Mouse (Mus musculus) bone marrow, adult 2 months (tissue): Measurements from ENCODE around the gene 2210011C24Rik. TPM values are rescaled to one million over a fixed set of nuclear protein-coding genes. Genes with fewer than 3 reads are reported as not detected.

Experiments
- H3K27ac ChIP-seq: fragments of 200-500 bp; 2 replicates; pipeline ENCODE4 v1.5.1; 2012; ENCODE audit warnings: low read depth, mild to moderate bottlenecking, control low read depth, inconsistent platforms, low read length; ENCODE audit not compliant: control insufficient read depth, poor library complexity, insufficient read depth
- H3K4me1 ChIP-seq: fragments of 200-500 bp; 2 replicates; pipeline ENCODE4 v1.6.1; 2011; ENCODE audit warnings: low read length; ENCODE audit not compliant: control insufficient read depth, insufficient read depth
- H3K4me3 ChIP-seq: fragments of 200-500 bp; replicated peaks from 2 replicates; pipeline ENCODE3; 2011; ENCODE audit warnings: mild to moderate bottlenecking, low read depth, low read length, control low read depth; ENCODE audit not compliant: control insufficient read depth
- CTCF ChIP-seq: fragments of 200-500 bp; IDR thresholded peaks from 2 replicates; pipeline ENCODE4 v1.5.1; 2011; ENCODE audit warnings: low read length, control low read depth; ENCODE audit not compliant: control insufficient read depth, insufficient read depth
- POLR2A ChIP-seq: fragments of 200-500 bp; IDR thresholded peaks from 2 replicates; pipeline ENCODE4 v1.6.1; 2011; ENCODE audit warnings: low read depth, mild to moderate bottlenecking, control low read depth, low read length, borderline replicate concordance; ENCODE audit not compliant: control insufficient read depth
- WGBS: fragments of 180-500 bp; shearing (Covaris S2); methylation state at CpG from one replicate; pipeline ENCODE4 v1.1.7; 2018; 5-methylcytosine and 5-hydroxymethylcytosine counted together
- polyA plus RNA-seq: library from polyadenylated mRNA; stranded (reverse); fragments of >200 nt; gene quantifications from 2 replicates; pipeline ENCODE4 v1.2.4, GENCODE M21; 2011; ENCODE audit warnings: low replicate concordance; ENCODE audit not compliant: missing spikeins, insufficient read depth, insufficient read length

Gene 2210011C24Rik
- polyA plus RNA-seq, 1 experiment = not detected

DNA sequence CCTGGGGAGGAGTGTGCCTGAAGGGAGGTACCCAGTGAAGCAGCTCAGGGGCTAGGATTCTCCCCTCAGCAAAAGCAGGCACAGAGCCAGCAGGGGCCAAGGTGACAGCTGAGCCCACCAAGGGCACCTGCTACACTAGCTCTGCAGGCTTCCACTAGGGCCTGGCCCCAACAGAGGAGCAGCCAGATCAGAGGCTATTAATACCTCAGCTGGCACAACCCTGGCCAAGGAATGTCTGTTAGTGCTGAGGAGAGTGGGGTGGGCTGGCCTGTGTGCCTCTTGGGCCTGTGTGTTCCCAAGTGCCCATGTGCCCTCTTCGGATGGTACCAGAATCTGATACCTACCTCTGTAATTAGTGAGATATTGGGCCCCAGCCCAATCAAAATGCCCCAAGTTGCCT lies 31.7 kb downstream of the 2210011C24Rik start:
- Histone ChIP-seq H3K4me3 (no peak overlapping the region), H3K4me1 (no peaks in the 10 kb centered on the region; the same call in none of the 2 replicates), H3K27ac (no peak overlapping the region)
- 95% methylated on average over 1 of the region's 1 CpGs for WGBS
- no peak for TF ChIP-seq POLR2A
- no peak for TF ChIP-seq CTCF

DNA sequence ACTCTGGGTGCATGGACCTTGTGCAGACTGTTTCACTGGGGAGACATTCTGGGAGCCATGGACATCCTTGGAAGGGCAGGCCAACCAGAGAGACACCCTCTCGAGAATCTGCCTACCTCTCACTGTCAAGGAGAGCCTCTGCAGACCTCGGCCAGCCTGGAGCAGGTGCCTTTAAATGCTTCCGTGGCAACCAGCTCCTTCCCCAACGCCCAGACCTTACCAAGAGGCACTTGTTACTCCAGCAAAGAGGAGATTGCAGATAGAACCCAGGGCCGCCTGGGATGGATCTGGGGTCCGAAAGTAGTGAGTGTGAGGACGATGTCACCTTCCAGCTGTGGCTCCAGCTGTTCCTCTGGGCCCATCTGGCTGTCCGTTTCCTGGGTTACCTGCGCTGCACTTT lies 33.8 kb downstream of the 2210011C24Rik start:
- WGBS = 84% methylated on average over 9 of the region's 9 CpGs
- H3K27ac ChIP-seq = no peak overlapping the region

DNA sequence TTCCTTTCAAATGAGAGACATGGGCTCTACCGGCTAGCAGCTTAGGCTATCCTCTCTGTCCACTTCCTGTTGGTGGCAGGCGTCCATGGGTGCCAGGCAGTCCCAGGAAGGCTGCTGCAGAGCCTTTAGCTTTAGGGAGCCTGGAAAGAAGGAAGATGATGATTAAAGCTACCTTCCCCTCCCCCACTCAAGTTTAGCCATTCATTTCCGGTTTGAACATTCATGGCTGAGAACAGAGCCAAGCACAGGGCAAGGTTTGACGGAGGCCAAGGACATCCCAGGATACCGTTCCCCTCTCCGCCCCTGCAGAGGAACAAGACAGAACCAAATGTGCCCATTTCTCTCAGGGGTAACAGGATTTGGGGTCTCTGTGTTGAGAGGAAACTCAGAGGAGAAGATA lies 34.3 kb downstream of the 2210011C24Rik start:
- Histone ChIP-seq H3K4me1 (no peaks in the 10 kb centered on the region; the same call in none of the 2 replicates), H3K4me3 (no peak overlapping the region), H3K27ac (no peak overlapping the region; the same call in 1 of the 2 replicates)
- TF ChIP-seq POLR2A = no peak
- TF ChIP-seq CTCF = no peak
- 38% methylated on average over 6 of the region's 6 CpGs for WGBS

More for the DNA sequence above, 33.8 kb downstream of the 2210011C24Rik start:
- H3K4me3 ChIP-seq = no peak overlapping the region
- H3K4me1 ChIP-seq = no peaks in the 10 kb centered on the region; the same call in none of the 2 replicates
- TF ChIP-seq CTCF = no peak
- TF ChIP-seq POLR2A = no peak

DNA sequence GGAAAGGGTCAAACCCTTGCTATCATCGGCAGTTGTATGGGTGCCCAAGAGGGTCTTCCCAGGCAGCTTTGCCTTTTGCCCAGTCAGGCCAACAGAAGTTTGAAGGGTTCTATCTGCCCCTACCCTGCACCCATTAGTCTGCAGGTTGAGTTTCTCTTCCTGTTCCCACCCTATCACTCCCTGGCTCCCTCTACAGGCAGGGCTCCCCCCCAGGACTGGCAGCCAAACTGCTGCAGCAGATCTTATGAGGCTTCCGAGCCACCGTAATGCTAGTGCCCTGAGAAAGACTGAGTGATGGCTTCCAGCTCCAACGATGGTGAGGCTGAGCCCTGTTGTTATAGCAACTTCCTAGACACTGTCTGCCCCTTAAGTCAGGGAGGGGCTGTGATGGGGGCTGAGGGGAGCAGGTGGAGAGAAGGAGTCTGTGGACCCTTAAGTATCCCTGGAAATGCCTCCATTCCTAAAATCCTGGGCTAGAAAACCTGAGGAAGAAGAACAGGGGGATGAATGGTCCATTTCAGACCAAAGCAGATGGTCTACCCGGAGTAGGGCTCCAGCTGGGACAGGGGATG lies 35.1 kb downstream of the 2210011C24Rik start:
- Histone ChIP-seq H3K27ac (no peak overlapping the region), H3K4me3 (no peak overlapping the region), H3K4me1 (no peaks in the 10 kb centered on the region; the same call in none of the 2 replicates)
- 84% methylated on average over 5 of the region's 5 CpGs for WGBS
- TF ChIP-seq POLR2A = no peak
- no peak for TF ChIP-seq CTCF

DNA sequence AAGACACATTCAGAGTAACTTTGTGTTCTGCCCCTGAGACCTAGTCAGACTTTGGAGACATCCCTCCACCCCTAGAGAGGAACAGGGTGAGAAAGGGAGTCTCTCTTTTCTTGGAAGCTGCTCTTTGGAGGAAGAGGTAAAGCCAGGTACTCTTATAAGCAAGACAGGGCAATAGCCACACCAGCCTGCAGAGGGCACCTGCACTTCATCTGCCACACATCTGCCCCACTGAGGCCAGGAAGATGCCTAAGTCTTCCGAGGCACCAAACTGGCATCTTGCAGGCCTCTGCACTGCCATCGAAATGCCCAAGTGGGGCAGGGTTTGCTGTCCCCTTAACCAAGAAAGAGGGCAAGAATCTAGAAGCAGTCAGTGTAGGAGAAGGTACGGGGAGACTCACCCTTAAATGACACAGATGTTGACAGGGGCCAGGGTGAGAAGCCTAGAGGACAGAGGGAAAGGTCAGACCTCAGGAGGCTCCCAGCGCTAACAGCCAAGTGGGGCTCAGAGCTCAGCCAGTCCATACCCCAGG lies 35.8 kb downstream of the 2210011C24Rik start:
- no peak overlapping the region for H3K27ac ChIP-seq
- WGBS = 59% methylated on average over 4 of the region's 4 CpGs
- H3K4me3 ChIP-seq = no peak overlapping the region
- no peaks in the 10 kb centered on the region; the same call in none of the 2 replicates for H3K4me1 ChIP-seq
- TF ChIP-seq CTCF (peak; percentile 68), POLR2A (no peak)

GRCm38 (mm10) chr8:83974521-83974920 lies 37.5 kb downstream of the 2210011C24Rik start:
- no peak overlapping the region for H3K4me3 ChIP-seq
- 85% methylated on average over 4 of the region's 4 CpGs for WGBS
- no peaks in the 10 kb centered on the region; the same call in none of the 2 replicates for H3K4me1 ChIP-seq
- H3K27ac ChIP-seq = no peak overlapping the region
- TF ChIP-seq POLR2A (no peak), CTCF (no peak)

DNA sequence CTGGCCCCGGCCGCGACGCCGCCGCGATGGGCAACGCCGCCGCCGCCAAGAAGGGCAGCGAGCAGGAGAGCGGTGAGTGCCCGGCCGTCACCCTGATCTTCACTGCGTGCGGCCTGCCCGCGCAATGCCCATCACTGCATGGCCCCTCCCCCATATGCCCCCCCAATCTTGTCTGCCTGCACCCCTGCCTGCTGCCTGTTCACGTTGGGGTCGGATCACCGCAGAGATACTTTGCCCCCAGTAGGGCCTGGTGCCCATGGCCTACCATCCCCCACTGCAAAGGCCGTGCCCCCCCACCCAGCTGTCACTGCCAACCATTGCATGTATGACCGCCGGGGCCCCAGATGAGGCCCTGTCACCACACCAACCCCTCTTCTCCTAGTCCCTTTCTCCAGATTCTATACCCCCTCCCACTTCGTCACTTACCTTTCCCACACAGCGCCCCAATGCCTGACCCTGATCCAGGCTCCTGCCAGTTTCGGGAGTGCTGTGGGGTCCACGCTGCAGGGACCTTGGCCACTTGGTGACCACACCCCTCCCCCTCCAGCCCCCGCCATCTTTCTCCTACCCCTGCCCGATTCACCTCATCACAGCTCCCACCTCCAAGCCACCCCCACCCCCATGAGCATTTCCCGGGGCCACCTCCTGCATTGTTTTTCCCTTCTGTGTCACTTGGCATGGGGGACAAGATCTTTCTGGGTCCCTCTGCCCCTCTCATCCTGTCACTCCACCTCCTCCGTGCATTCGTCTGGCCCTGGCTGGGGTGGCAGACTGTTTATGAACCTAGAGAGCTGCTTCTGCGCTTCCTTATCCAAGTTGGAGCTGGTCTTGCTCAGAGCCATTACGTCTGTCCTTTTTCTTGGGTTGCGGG lies 38.6 kb downstream of the 2210011C24Rik start:
- no peak for TF ChIP-seq CTCF
- TF ChIP-seq POLR2A = no peak
- WGBS = 10% methylated on average over 37 of the region's 37 CpGs
- H3K27ac ChIP-seq = peak overlapping the region; percentile 60; the same call in 1 of the 2 replicates
- H3K4me1 ChIP-seq = no peaks in the 10 kb centered on the region; the same call in none of the 2 replicates
- peak overlapping the region; percentile 68 for H3K4me3 ChIP-seq
